Mouse (Mus musculus) liver, embryonic 11.5 days (tissue): Measurements from ENCODE around the gene Klhl36. TPM values are rescaled to one million over a fixed set of nuclear protein-coding genes. Genes with fewer than 3 reads are reported as not detected.

Experiments used
- ATAC-seq: fragments of 200-750 bp; cut with Nextera tagmentation; replicated peaks from 2 replicates; pipeline ENCODE4 v1.8.0; 2017; ENCODE audit warnings: moderate number of reproducible peaks, mild to moderate bottlenecking, moderate TSS enrichment, moderate library complexity; ENCODE audit not compliant: low FRiP score
- DNase-seq: peaks from one replicate; pipeline ENCODE4 v3.0.0-alpha.2; 2017; ENCODE audit warnings: low spot score
- H3K27ac ChIP-seq: fragments of 300-500 bp; sonication (generic); 2 replicates; pipeline ENCODE4 v1.5.1; 2014; ENCODE audit warnings: mild to moderate bottlenecking, low read depth, low read length, control low read depth
- H3K27me3 ChIP-seq: fragments of 300-500 bp; sonication (generic); replicated peaks from 2 replicates; pipeline ENCODE4 v1.6.1; 2014; ENCODE audit warnings: low read length, mixed read lengths; ENCODE audit not compliant: control insufficient read depth, insufficient read depth
- H3K36me3 ChIP-seq: fragments of 300-500 bp; sonication (generic); 2 replicates; pipeline ENCODE4 v1.6.1; 2014; ENCODE audit warnings: mild to moderate bottlenecking, low read length, moderate library complexity, mixed read lengths; ENCODE audit not compliant: control insufficient read depth, insufficient read depth
- H3K4me1 ChIP-seq: fragments of 300-500 bp; sonication (generic); replicated peaks from 2 replicates; pipeline ENCODE4 v1.6.1; 2014; ENCODE audit warnings: low read length, mixed read lengths; ENCODE audit not compliant: control insufficient read depth, insufficient read depth
- H3K4me2 ChIP-seq: fragments of 300-500 bp; sonication (generic); 2 replicates; pipeline ENCODE4 v1.6.1; 2014; ENCODE audit warnings: mild to moderate bottlenecking, control low read depth, moderate library complexity
- H3K4me3 ChIP-seq: fragments of 300-500 bp; sonication (generic); 2 replicates; pipeline ENCODE4 v1.5.1; 2014; ENCODE audit warnings: low read depth, low read length, control low read depth
- H3K9ac ChIP-seq: fragments of 300-500 bp; sonication (generic); 2 replicates; pipeline ENCODE4 v1.6.1; 2014; ENCODE audit warnings: low read depth, low read length, control low read depth
- H3K9me3 ChIP-seq: fragments of 300-500 bp; sonication (generic); 2 replicates; pipeline ENCODE4 v1.6.1; 2016; ENCODE audit warnings: low read length, inconsistent platforms, mixed read lengths; ENCODE audit not compliant: control insufficient read depth
- WGBS: fragments of 180-500 bp; shearing (Covaris S2); extraction: QIAGEN DNeasy Blood & Tissue Kit; methylation state at CpG from one replicate; pipeline ENCODE4 v1.1.7; 2014; 5-methylcytosine and 5-hydroxymethylcytosine counted together
- polyA plus RNA-seq: library from polyadenylated mRNA; unstranded; fragments of >200 nt; fragmentation: Nextera tagmentation; extraction: Ambion mirVana; gene quantifications from 2 replicates; pipeline ENCODE4 v1.2.1, GENCODE M21; 2014

Klhl36 gene
- polyA plus RNA-seq, 1 experiment from 2014 or later, result 9.1 TPM

- H3K9ac ChIP-seq, result no peak overlapping the region
- peaks cover 3% of the 10 kb centered on the region for H3K36me3 ChIP-seq
- WGBS, result 50% methylated on average over 7 of the region's 7 CpGs
- no peak overlapping the region for H3K4me3 ChIP-seq
- no peaks in the 10 kb centered on the region for H3K27me3 ChIP-seq
- no peak overlapping the region for H3K27ac ChIP-seq
- no peak for DNase-seq
- no peak for ATAC-seq
- no peak overlapping the region for H3K4me2 ChIP-seq
- no peaks in the 10 kb centered on the region for H3K9me3 ChIP-seq
- H3K4me1 ChIP-seq, result peaks cover 88% of the 10 kb centered on the region
Measured at GRCm38 (mm10) chr8:119830589-119830988, 31.5 kb upstream of the Klhl36 start.

GRCm38 (mm10) chr8:119831336-119831995, 30.6 kb upstream of the Klhl36 start:
- Histone ChIP-seq H3K9me3 (no peaks in the 10 kb centered on the region), H3K36me3 (peaks cover 3% of the 10 kb centered on the region), H3K4me2 (peak overlapping the region; percentile 19), H3K4me3 (no peak overlapping the region), H3K27ac (peak overlapping the region; percentile 49), H3K4me1 (peaks cover 84% of the 10 kb centered on the region), H3K27me3 (no peaks in the 10 kb centered on the region), H3K9ac (no peak overlapping the region)
- 45% methylated on average over 20 of the region's 20 CpGs for WGBS
- peak; percentile 37 for ATAC-seq
- peak; percentile 58 for DNase-seq

- ATAC-seq (no peak), DNase-seq (no peak)
- 67% methylated on average over 7 of the region's 7 CpGs for WGBS
- H3K27ac ChIP-seq, result peak overlapping the region; percentile 49
- H3K4me3 ChIP-seq, result no peak overlapping the region
- H3K9me3 ChIP-seq, result no peaks in the 10 kb centered on the region
- no peaks in the 10 kb centered on the region; the same call in 1 of the 2 replicates for H3K27me3 ChIP-seq
- no peak overlapping the region for H3K9ac ChIP-seq
- H3K36me3 ChIP-seq, result peaks cover 3% of the 10 kb centered on the region
- peak overlapping the region; percentile 42 for H3K4me2 ChIP-seq
- H3K4me1 ChIP-seq, result peaks cover 81% of the 10 kb centered on the region
Measured at GRCm38 (mm10) chr8:119832101-119832617, 29.9 kb upstream of the Klhl36 start.

GRCm38 (mm10) chr8:119832931-119833330, 29.1 kb upstream of the Klhl36 start:
- Histone ChIP-seq H3K9ac (0 out of 2 replicates have a peak overlapping the region, but pooled peaks have one; percentile 28), H3K4me3 (no peak overlapping the region)

GRCm38 (mm10) chr8:119834676-119835075, 27.4 kb upstream of the Klhl36 start:
- Histone ChIP-seq H3K27me3 (no peaks in the 10 kb centered on the region; the same call in 1 of the 2 replicates), H3K4me3 (no peak overlapping the region), H3K9me3 (no peaks in the 10 kb centered on the region), H3K4me2 (no peak overlapping the region), H3K9ac (no peak overlapping the region), H3K4me1 (peaks cover 80% of the 10 kb centered on the region), H3K27ac (no peak overlapping the region; the same call in 1 of the 2 replicates), H3K36me3 (peaks cover 3% of the 10 kb centered on the region)
- no peak for ATAC-seq
- DNase-seq, result no peak
- 84% methylated on average over 6 of the region's 6 CpGs for WGBS

More at GRCm38 (mm10) chr8:119832931-119833330, 29.1 kb upstream of the Klhl36 start:
- Histone ChIP-seq H3K4me2 (peak overlapping the region; percentile 42), H3K9me3 (no peaks in the 10 kb centered on the region), H3K4me1 (peaks cover 81% of the 10 kb centered on the region), H3K27me3 (no peaks in the 10 kb centered on the region; the same call in 1 of the 2 replicates), H3K36me3 (peaks cover 3% of the 10 kb centered on the region), H3K27ac (peak overlapping the region; percentile 49; the same call in 1 of the 2 replicates)
- ATAC-seq, result no peak
- no peak for DNase-seq
- 24% methylated on average over 5 of the region's 5 CpGs for WGBS

- Histone ChIP-seq H3K9ac (no peak overlapping the region), H3K4me2 (no peak overlapping the region), H3K27me3 (no peaks in the 10 kb centered on the region; the same call in 1 of the 2 replicates), H3K4me1 (peaks cover 76% of the 10 kb centered on the region), H3K9me3 (no peaks in the 10 kb centered on the region), H3K4me3 (no peak overlapping the region), H3K36me3 (peaks cover 3% of the 10 kb centered on the region), H3K27ac (no peak overlapping the region)
- ATAC-seq (no peak), DNase-seq (no peak)
- WGBS, result 80% methylated on average over 5 of the region's 5 CpGs
Measured at GRCm38 (mm10) chr8:119835270-119835669, 26.8 kb upstream of the Klhl36 start.

GRCm38 (mm10) chr8:119836831-119837230, 25.2 kb upstream of the Klhl36 start:
- Histone ChIP-seq H3K27ac (0 out of 2 replicates have a peak overlapping the region, but pooled peaks have one; percentile 34), H3K36me3 (peaks cover 3% of the 10 kb centered on the region), H3K27me3 (no peaks in the 10 kb centered on the region; the same call in 1 of the 2 replicates), H3K9me3 (no peaks in the 10 kb centered on the region), H3K4me3 (no peak overlapping the region), H3K4me1 (peaks cover 69% of the 10 kb centered on the region), H3K4me2 (no peak overlapping the region), H3K9ac (no peak overlapping the region)
- ATAC-seq (no peak), DNase-seq (no peak)
- 84% methylated on average over 4 of the region's 4 CpGs for WGBS

GRCm38 (mm10) chr8:119837553-119838071, 24.5 kb upstream of the Klhl36 start:
- Histone ChIP-seq H3K4me2 (peak overlapping the region; percentile 81), H3K9ac (peak overlapping the region; percentile 14; the same call in 1 of the 2 replicates), H3K4me1 (peaks cover 62% of the 10 kb centered on the region), H3K4me3 (peak overlapping the region; percentile 34), H3K27me3 (no peaks in the 10 kb centered on the region; the same call in 1 of the 2 replicates), H3K36me3 (peaks cover 3% of the 10 kb centered on the region), H3K9me3 (no peaks in the 10 kb centered on the region), H3K27ac (peak overlapping the region; percentile 34)
- ATAC-seq (no peak), DNase-seq (no peak)
- WGBS, result 17% methylated on average over 10 of the region's 10 CpGs
